Mouse (Mus musculus): ENCODE results near the gene Apbb2. TPM values are rescaled to one million over a fixed set of nuclear protein-coding genes. Genes with fewer than 3 reads are reported as not detected.
A peak's percentile ranks its signal among the peaks of the same experiment; 100 is the strongest.

Apbb2 gene
- 110 and 115 TPM in 2 replicates for polyA plus RNA-seq (2015; fragmentation: Nextera tagmentation; extraction: Ambion mirVana)

DNA sequence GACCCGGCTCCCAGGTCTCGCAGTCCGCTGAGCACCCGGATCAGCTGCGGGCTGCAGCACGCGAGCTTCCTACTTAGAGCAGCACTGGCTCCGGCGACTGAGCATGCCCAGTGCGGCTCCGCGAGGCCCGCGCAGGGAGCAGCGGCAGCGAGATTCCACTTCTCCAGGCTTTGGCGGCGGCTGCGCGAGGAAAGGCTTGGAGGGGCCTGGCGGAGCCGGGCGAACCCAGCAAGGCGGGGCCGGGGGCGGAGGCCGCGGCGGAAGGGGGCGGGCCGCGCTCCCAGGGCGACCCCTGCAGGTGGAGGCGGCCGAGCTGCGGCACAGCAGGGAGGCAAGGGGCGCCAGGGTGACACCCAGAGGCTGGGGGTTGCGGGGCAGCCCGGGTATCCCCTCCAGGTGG lies at the start of gene Apbb2:
Gene Apbb2 (minus strand): TSS at position 188 of the 400 bp plus-strand sequence.
- WGBS = under 1% methylated on average over 39 of the region's 39 CpGs
- H3K27ac ChIP-seq = peak within 1 kb of the TSS; percentile 95
- ATAC-seq (replicated peaks) = peak; percentile 95
- H3K9ac ChIP-seq = peak within 1 kb of the TSS; percentile 92
- no peaks in the 10 kb centered on the region for H3K27me3 ChIP-seq (replicated peaks)
- no peaks in the 10 kb centered on the region for H3K36me3 ChIP-seq (replicated peaks)
- no peaks in the 10 kb centered on the region for H3K9me3 ChIP-seq
- peak within 1 kb of the TSS; percentile 97 for H3K4me3 ChIP-seq
- H3K4me2 ChIP-seq = peak within 1 kb of the TSS; percentile 77
- peaks cover 45% of the 10 kb centered on the region for H3K4me1 ChIP-seq

DNA sequence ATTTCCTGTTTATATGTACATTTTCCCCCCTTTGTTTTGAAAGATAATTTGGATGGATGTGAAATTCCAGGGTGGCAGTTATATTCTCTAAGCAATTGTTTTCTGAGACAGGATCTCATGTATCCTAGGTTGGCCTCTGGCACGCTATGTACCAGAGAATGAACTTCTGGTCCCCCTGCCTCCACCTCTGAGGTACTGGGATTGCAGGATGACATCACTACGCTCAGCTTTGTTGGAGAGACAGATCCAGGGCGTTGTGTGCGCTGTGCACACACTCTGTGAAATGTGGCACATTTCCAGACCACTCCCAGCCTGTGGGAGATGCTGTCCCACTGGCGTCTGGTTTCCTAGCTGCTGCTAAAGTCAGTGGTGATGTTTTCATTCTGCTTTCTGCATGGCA lies 35.6 kb upstream of the Apbb2 start:
- no peaks in the 10 kb centered on the region for H3K27me3 ChIP-seq (replicated peaks)
- WGBS = 43% methylated on average over 5 of the region's 5 CpGs
- H3K9me3 ChIP-seq = no peaks in the 10 kb centered on the region
- no peak overlapping the region for H3K27ac ChIP-seq
- H3K36me3 ChIP-seq (replicated peaks) = no peaks in the 10 kb centered on the region
- H3K4me1 ChIP-seq = no peaks in the 10 kb centered on the region
- no peak overlapping the region for H3K9ac ChIP-seq
- no peak overlapping the region for H3K4me3 ChIP-seq
- H3K4me2 ChIP-seq = no peak overlapping the region
- ATAC-seq (replicated peaks) = 0 out of 2 replicates have a peak, but pooled peaks have one; percentile 27

DNA sequence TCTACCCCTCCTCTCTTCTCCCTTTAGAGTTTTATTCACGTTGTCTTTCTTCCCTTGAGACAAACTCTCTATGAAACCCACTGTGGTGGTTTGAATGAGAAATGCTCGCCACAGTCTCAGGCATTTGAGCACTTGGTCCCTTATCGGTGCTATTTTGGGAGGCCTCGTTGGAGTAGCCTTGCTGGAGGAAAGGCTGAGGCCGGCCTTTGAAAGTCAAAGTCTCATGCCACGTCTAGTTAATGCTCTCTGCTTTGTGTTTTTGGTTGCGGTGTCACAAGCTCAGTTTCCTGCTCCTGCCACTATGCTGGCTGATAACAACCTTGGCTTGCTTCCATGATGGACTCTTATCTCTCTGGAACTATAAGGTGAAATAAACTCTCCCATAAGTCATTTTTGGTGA lies 28.9 kb upstream of the Apbb2 start:
- Histone ChIP-seq H3K4me3 (no peak overlapping the region), H3K4me2 (no peak overlapping the region), H3K36me3 (replicated peaks) (no peaks in the 10 kb centered on the region), H3K9ac (no peak overlapping the region), H3K4me1 (no peaks in the 10 kb centered on the region), H3K27ac (no peak overlapping the region), H3K27me3 (replicated peaks) (no peaks in the 10 kb centered on the region), H3K9me3 (no peaks in the 10 kb centered on the region)
- 59% methylated on average over 7 of the region's 7 CpGs for WGBS
- ATAC-seq (replicated peaks) = no peak

DNA sequence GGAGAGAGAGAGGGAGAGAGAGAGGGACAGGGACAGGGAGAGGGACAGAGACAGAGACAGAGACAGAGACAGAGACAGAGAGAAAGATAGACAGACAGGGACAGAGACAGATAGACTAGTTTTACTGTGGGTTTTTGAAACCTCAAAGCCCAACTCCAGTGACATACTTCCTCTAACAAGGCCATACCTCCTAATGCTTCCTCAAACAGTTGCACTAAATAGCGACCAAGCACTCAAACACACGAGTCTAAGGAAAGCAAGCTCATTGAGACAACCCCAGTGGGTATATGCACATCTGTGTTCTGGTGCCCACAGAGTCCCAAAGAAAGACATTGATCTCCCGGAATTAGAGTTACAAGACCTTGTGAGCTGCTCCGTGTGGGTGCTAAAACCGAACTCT lies 24.7 kb upstream of the Apbb2 start:
- Histone ChIP-seq H3K4me2 (no peak overlapping the region), H3K9ac (no peak overlapping the region), H3K4me1 (no peaks in the 10 kb centered on the region), H3K4me3 (no peak overlapping the region), H3K27ac (no peak overlapping the region), H3K9me3 (no peaks in the 10 kb centered on the region), H3K36me3 (replicated peaks) (no peaks in the 10 kb centered on the region), H3K27me3 (replicated peaks) (no peaks in the 10 kb centered on the region)
- 90% methylated on average over 5 of the region's 5 CpGs for WGBS
- ATAC-seq (replicated peaks) = no peak

DNA sequence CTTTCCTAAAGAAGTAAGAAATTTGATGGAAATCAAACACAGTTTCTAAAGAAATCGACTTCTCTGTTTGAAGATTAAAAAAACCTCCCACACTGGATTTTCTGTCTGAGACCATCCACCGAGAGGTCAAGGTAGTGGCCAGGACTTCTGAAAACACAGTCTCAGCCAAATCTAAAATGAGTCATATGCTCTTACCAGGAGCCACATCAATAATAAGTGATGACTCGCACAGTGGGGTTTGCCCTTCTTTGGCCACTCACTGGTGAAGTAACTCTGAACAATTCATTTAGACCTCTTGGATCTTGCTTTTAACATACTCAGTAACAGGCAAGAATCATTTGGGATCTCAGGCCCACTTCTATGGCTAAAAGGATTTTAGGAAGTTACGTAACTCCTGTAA lies 23.6 kb upstream of the Apbb2 start:
- no peaks in the 10 kb centered on the region for H3K9me3 ChIP-seq
- no peak overlapping the region for H3K27ac ChIP-seq
- H3K9ac ChIP-seq = no peak overlapping the region
- H3K4me1 ChIP-seq = no peaks in the 10 kb centered on the region
- H3K4me3 ChIP-seq = no peak overlapping the region
- H3K36me3 ChIP-seq (replicated peaks) = no peaks in the 10 kb centered on the region
- no peak for ATAC-seq (replicated peaks)
- H3K4me2 ChIP-seq = no peak overlapping the region
- no peaks in the 10 kb centered on the region for H3K27me3 ChIP-seq (replicated peaks)
- WGBS = 89% methylated on average over 4 of the region's 4 CpGs

DNA sequence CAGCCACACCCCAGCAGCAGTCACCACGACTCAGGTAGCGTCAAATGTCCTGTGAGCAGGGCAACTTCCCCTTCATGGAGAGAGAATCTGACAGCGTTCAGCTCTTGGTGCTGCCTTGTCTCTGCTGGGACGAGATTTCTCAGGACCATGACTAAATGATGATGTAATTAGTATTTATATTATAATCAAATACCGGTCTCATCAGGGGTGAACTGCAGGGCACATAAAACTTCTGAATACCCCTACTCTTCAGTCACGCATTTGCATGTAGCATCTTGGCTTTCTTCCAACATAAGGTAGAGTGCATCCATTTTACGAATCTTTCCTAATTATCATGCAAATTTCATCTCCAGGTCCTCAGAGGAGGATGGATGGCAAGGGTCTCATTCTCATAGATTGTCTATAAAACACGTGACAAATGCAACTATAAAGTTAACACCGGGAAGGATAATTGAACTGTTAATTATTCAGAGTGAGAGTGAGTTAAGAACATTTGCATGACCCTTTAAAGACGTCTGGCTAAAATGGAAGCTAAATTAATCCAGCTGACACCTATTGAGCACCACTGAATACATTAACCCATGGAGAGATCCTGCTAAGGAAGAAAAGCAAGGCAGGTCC lies 17.0 kb upstream of the Apbb2 start:
- Histone ChIP-seq H3K4me1 (no peaks in the 10 kb centered on the region), H3K4me3 (no peak overlapping the region), H3K27me3 (replicated peaks) (no peaks in the 10 kb centered on the region), H3K9ac (no peak overlapping the region), H3K4me2 (no peak overlapping the region), H3K36me3 (replicated peaks) (no peaks in the 10 kb centered on the region), H3K9me3 (no peaks in the 10 kb centered on the region), H3K27ac (no peak overlapping the region)
- WGBS = 47% methylated on average over 10 of the region's 10 CpGs
- ATAC-seq (replicated peaks) = no peak

DNA sequence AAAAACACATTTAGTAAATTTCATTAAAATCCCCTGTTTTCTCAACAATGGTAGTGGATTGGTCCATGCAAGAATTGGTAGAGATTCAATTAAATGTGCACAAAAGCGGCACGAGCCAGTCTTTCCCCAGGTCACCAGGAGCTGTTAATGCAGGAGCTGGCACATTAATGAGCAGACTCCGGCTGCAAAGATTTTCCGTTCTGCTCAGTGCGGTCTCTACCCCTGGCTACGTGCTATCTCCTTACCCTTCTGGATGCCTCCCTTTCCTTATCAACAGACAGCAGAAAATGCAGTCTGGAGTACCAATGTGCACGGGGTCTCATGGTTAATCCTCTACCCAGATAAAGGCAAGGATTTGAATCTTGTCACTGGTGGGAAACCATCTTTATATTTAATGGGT lies 9.2 kb upstream of the Apbb2 start:
- no peaks in the 10 kb centered on the region for H3K36me3 ChIP-seq (replicated peaks)
- peak overlapping the region; percentile 70 for H3K27ac ChIP-seq
- H3K27me3 ChIP-seq (replicated peaks) = no peaks in the 10 kb centered on the region
- 23% methylated on average over 7 of the region's 7 CpGs for WGBS
- peak; percentile 83 for ATAC-seq (replicated peaks)
- H3K9ac ChIP-seq = no peak overlapping the region
- H3K4me3 ChIP-seq = no peak overlapping the region
- peaks cover 3% of the 10 kb centered on the region; the same call in 1 of the 2 replicates for H3K4me1 ChIP-seq
- no peaks in the 10 kb centered on the region for H3K9me3 ChIP-seq
- no peak overlapping the region for H3K4me2 ChIP-seq

DNA sequence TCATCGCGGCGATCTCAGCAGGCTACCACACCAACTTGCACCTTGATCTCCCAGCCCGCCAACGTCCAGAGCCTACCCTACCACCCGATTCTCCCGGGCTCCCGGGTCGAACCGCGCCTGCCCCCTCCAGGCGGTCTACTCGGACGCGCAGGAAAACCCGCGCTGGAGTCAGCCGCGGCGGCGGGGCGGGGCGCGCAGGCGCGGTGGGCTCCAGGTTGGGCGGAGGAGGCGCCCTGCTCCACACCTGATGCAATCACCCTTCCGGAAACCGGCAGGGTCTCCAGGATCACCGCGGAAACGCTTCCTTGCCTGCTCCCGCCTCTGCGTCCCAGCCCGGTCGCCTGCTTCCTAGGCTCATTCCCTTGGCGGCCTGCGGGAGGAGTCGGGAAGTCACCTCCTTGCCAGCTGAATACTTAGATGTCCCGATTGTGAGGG lies 1.6 kb upstream of the Apbb2 start:
- WGBS = under 1% methylated on average over 41 of the region's 41 CpGs
- peak overlapping the region; percentile 61 for H3K4me3 ChIP-seq
- H3K9ac ChIP-seq = peak overlapping the region; percentile 75
- H3K36me3 ChIP-seq (replicated peaks) = no peaks in the 10 kb centered on the region
- peak overlapping the region; percentile 77 for H3K4me2 ChIP-seq
- peak; percentile 75 for ATAC-seq (replicated peaks)
- H3K27ac ChIP-seq = peak overlapping the region; percentile 83
- no peaks in the 10 kb centered on the region for H3K27me3 ChIP-seq (replicated peaks)
- H3K4me1 ChIP-seq = peaks cover 40% of the 10 kb centered on the region
- H3K9me3 ChIP-seq = no peaks in the 10 kb centered on the region

DNA sequence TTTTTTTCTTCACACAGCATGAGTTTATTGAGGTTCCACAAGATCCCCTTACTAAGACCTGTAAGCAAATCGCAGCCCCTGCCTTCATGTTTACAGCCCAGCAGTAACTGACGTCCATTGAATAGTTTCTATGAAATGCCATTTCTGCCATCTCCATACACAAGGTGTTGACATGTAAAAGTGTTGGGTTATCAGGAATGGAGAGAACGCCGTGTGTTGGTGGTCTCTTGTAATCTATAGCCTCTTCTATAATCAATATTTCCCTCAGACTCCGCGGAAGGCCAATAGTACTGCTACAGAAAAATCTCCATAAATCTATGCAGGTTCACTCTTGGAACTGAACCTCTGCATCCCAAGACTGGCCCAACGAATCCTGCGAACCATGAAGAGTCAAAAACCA lies 1.1 kb upstream of the Apbb2 start:
- Histone ChIP-seq H3K9ac (peak overlapping the region; percentile 75), H3K4me3 (peak overlapping the region; percentile 61), H3K36me3 (replicated peaks) (no peaks in the 10 kb centered on the region), H3K27ac (peak overlapping the region; percentile 83), H3K27me3 (replicated peaks) (no peaks in the 10 kb centered on the region), H3K4me2 (peak overlapping the region; percentile 77), H3K4me1 (peaks cover 43% of the 10 kb centered on the region), H3K9me3 (no peaks in the 10 kb centered on the region)
- no peak for ATAC-seq (replicated peaks)
- WGBS = 39% methylated on average over 8 of the region's 8 CpGs

DNA sequence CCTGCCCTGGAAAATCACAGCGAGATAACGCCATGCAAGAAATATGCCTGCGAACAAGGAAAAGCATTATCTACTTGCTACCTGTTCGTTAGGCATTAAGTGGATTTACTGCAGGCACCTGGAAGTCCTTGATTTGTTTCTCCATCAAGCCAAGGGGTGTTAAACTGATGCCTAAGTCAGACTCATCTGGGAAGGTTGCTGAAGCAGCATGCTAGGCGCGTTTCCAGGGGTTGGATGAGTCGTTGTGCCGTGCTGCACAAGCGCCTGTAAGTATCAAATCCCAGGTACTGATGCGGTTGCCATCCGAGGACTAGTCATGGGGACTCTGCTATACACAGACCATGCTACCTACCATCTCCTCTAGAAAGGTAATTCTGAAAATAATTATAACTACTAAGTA lies 611 bp upstream of the Apbb2 start:
- H3K27me3 ChIP-seq (replicated peaks) = no peaks in the 10 kb centered on the region
- H3K9ac ChIP-seq = peak overlapping the region; percentile 92; the same call in 1 of the 2 replicates
- peaks cover 44% of the 10 kb centered on the region for H3K4me1 ChIP-seq
- H3K36me3 ChIP-seq (replicated peaks) = no peaks in the 10 kb centered on the region
- peak overlapping the region; percentile 77 for H3K4me2 ChIP-seq
- peak overlapping the region; percentile 97 for H3K4me3 ChIP-seq
- H3K9me3 ChIP-seq = no peaks in the 10 kb centered on the region
- 34% methylated on average over 11 of the region's 11 CpGs for WGBS
- ATAC-seq (replicated peaks) = no peak
- H3K27ac ChIP-seq = peak overlapping the region; percentile 95

DNA sequence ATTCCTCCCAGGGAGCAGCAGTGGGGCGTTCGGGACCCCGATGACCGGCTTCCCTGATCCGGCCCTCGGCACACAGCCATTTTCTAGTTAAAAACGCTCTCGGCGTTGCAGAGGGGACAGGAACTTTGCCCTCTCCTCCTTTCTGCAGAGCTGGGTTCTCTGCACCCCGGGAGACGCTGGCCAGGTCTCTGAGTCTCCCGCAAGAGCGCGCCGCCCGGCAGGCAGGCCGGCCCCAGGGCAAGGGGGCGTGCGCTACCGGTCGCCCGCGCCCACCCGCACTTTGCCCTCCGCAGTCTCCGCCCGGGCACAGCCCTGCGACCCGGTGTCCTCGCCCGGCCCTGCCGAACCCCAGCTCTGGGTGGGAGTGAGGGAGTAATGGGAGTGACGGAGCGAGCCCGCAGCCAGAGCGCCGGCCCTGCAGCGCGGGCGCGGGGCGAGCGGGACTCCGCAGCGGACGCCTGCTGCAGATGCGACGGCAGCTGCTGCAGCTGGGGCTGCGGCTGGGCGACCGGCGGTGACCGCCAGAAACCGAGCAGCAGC lies 593 bp downstream of the Apbb2 start:
- Histone ChIP-seq H3K36me3 (replicated peaks) (no peaks in the 10 kb centered on the region), H3K4me2 (peak overlapping the region; percentile 77), H3K4me3 (peak overlapping the region; percentile 97), H3K27ac (peak overlapping the region; percentile 95), H3K9me3 (no peaks in the 10 kb centered on the region), H3K9ac (peak overlapping the region; percentile 92), H3K4me1 (peaks cover 45% of the 10 kb centered on the region), H3K27me3 (replicated peaks) (no peaks in the 10 kb centered on the region)
- WGBS = under 1% methylated on average over 54 of the region's 54 CpGs
- ATAC-seq (replicated peaks) = peak; percentile 65

DNA sequence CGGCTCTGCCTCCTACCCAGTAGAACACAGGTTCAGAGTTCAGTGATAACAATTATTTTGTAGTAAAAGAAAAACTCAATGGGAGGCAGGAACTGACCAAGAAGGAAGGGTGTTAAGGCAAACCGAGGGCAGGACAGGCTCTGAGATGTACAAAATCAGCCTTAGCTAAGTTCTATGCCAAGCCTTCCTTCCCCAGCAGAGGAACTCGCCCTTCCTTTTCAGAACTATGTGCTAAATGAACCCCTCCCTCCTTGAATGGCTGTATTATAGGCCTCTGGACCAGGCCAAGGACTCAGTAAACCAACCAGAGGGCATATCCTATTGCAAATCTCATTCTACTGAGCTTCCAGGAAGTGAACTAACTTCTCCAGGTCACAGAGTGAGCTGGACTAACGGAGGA lies 3.6 kb downstream of the Apbb2 start:
- no peak overlapping the region for H3K4me3 ChIP-seq
- H3K4me2 ChIP-seq = 0 out of 2 replicates have a peak overlapping the region, but pooled peaks have one; percentile 77
- ATAC-seq (replicated peaks) = no peak
- no peaks in the 10 kb centered on the region for H3K27me3 ChIP-seq (replicated peaks)
- no peaks in the 10 kb centered on the region for H3K36me3 ChIP-seq (replicated peaks)
- H3K27ac ChIP-seq = no peak overlapping the region
- peaks cover 38% of the 10 kb centered on the region for H3K4me1 ChIP-seq
- no peaks in the 10 kb centered on the region for H3K9me3 ChIP-seq
- no peak overlapping the region for H3K9ac ChIP-seq
- 74% methylated on average over 4 of the region's 4 CpGs for WGBS

DNA sequence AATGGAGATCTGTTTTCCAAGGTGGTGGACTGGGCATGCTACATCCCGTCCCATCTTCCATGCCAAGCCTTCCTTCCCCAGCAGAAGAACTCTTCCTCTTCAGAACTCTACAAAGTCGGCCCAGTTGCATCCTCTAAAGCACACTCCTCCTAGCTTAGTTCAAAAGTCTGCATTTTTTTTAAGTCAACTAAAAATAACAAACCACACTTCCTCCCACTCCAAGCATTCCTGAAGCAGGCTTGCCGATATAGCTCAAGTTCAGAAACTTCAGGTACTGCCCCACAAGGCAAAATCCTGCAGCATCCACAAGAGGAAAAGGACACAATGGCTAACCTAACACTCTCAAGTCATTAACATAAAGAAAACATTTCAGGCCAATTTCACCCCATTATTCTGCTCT lies 4.9 kb downstream of the Apbb2 start:
- ATAC-seq (replicated peaks) = no peak
- Histone ChIP-seq H3K4me2 (no peak overlapping the region), H3K4me3 (no peak overlapping the region), H3K9ac (no peak overlapping the region), H3K36me3 (replicated peaks) (no peaks in the 10 kb centered on the region), H3K27ac (no peak overlapping the region), H3K4me1 (peaks cover 30% of the 10 kb centered on the region), H3K27me3 (replicated peaks) (no peaks in the 10 kb centered on the region), H3K9me3 (no peaks in the 10 kb centered on the region)
- 81% methylated on average over 3 of the region's 3 CpGs for WGBS

Data from midbrain, embryonic 15.5 days (tissue).